Mouse (Mus musculus) kidney, embryonic 14.5 days (tissue): Measurements from ENCODE around the gene Slc38a10. TPM values are rescaled to one million over a fixed set of nuclear protein-coding genes. Genes with fewer than 3 reads are reported as not detected.
A peak's percentile ranks its signal among the peaks of the same experiment; 100 is the strongest.

Experiments used
- ATAC-seq: fragments of 200-750 bp; cut with Nextera tagmentation; 2 replicates; pipeline ENCODE4 v1.8.0; 2017; ENCODE audit warnings: moderate number of reproducible peaks, mild to moderate bottlenecking, moderate TSS enrichment, moderate library complexity; ENCODE audit not compliant: low FRiP score, low TSS enrichment
- H3K27ac ChIP-seq: fragments of 300-500 bp; sonication (generic); 2 replicates; pipeline ENCODE4 v1.5.1; 2014; ENCODE audit warnings: low read depth, mild to moderate bottlenecking, low read length, moderate library complexity, mixed read lengths
- H3K27me3 ChIP-seq: fragments of 300-500 bp; sonication (generic); 2 replicates; pipeline ENCODE4 v1.6.1; 2014; ENCODE audit warnings: mild to moderate bottlenecking, low read length; ENCODE audit not compliant: control insufficient read depth, insufficient read depth
- H3K36me3 ChIP-seq: fragments of 300-500 bp; sonication (generic); 2 replicates; pipeline ENCODE4 v1.6.1; 2014; ENCODE audit warnings: low read length, mixed read lengths; ENCODE audit not compliant: control insufficient read depth, insufficient read depth
- H3K4me1 ChIP-seq: fragments of 300-500 bp; sonication (generic); 2 replicates; pipeline ENCODE4 v1.6.1; 2014; ENCODE audit warnings: low read length, mixed read lengths; ENCODE audit not compliant: control insufficient read depth, insufficient read depth
- H3K4me2 ChIP-seq: fragments of 300-500 bp; sonication (generic); replicated peaks from 2 replicates; pipeline ENCODE4 v1.6.1; 2014; ENCODE audit warnings: low read depth, mild to moderate bottlenecking, low read length
- H3K4me3 ChIP-seq: fragments of 300-500 bp; sonication (generic); 2 replicates; pipeline ENCODE4 v1.5.1; 2014; ENCODE audit warnings: mild to moderate bottlenecking, low read length
- H3K9ac ChIP-seq: fragments of 300-500 bp; sonication (generic); 2 replicates; pipeline ENCODE4 v1.6.1; 2014; ENCODE audit warnings: low read depth, mild to moderate bottlenecking, low read length, moderate library complexity
- H3K9me3 ChIP-seq: fragments of 300-500 bp; sonication (generic); 2 replicates; pipeline ENCODE4 v1.6.1; 2016; ENCODE audit warnings: low read length; ENCODE audit not compliant: control insufficient read depth
- WGBS: fragments of 180-500 bp; shearing (Covaris S2); extraction: QIAGEN DNeasy Blood & Tissue Kit; methylation state at CpG from one replicate; pipeline ENCODE4 v1.1.7; 2014; 5-methylcytosine and 5-hydroxymethylcytosine counted together
- polyA plus RNA-seq: library from polyadenylated mRNA; unstranded; fragments of >200 nt; fragmentation: Nextera tagmentation; extraction: Ambion mirVana; gene quantifications from 2 replicates; pipeline ENCODE4 v1.2.1, GENCODE M21; 2014

Slc38a10 gene
- polyA plus RNA-seq, 1 experiment from 2014 or later: 81.2 TPM

GRCm38 (mm10) chr11:120149510-120150200 is 1.5 kb downstream of the Slc38a10 start:
- 35% methylated on average over 6 of the region's 6 CpGs for WGBS
- H3K36me3 ChIP-seq: no peaks in the 10 kb centered on the region; the same call in 1 of the 2 replicates
- ATAC-seq: no peak
- no peak overlapping the region for H3K27ac ChIP-seq
- peak overlapping the region; percentile 55 for H3K4me2 ChIP-seq
- peak overlapping the region; percentile 77 for H3K9ac ChIP-seq
- H3K9me3 ChIP-seq: no peaks in the 10 kb centered on the region
- peak overlapping the region; percentile 84 for H3K4me3 ChIP-seq
- peaks cover 23% of the 10 kb centered on the region for H3K4me1 ChIP-seq
- no peaks in the 10 kb centered on the region for H3K27me3 ChIP-seq

- Histone ChIP-seq H3K4me3 (no peak overlapping the region), H3K4me2 (no peak overlapping the region), H3K9ac (no peak overlapping the region), H3K27me3 (no peaks in the 10 kb centered on the region), H3K36me3 (no peaks in the 10 kb centered on the region; the same call in 1 of the 2 replicates), H3K9me3 (no peaks in the 10 kb centered on the region), H3K27ac (no peak overlapping the region), H3K4me1 (peaks cover 37% of the 10 kb centered on the region)
- no peak for ATAC-seq
- 73% methylated on average over 8 of the region's 8 CpGs for WGBS
Observed at GRCm38 (mm10) chr11:120148201-120148855, 2.8 kb downstream of the Slc38a10 start.

DNA sequence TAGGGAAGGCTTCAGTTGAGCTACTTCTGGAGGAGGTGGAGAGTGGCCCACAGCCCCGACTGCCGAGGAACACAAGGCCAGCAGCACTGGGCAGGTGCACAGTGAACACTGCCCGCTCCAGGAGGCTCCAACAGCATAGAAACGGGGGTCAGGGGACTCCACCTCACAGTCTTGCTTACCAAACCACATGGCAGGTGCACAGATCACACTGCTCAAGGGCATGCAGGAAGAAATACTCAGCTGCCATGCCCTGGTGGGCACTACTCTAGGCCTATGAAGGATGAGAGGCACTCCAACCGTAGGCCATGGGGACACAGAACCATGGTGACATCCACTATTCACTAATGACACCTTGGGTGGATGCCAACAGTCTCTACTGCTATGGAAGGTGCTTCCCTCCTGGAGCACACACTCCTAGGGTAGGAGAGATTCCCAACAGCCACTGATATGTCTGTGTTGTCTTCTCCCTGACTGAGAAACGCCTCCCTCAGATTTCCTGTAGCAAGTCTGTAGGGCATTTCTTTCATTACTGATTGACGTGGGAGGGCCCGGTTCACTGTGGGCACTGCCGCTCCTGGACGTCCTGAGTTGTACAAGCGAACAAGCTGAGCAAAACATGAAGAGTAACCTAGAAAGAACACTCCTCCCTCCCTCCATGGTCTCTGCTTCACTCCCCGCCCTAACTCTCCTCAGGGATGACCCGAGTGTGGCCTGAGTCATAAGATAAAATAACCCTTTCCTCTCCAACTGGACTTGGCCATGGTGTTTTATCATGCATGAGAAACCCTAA is 7.2 kb downstream of the Slc38a10 start:
- 0 out of 2 replicates have a peak overlapping the region, but pooled peaks have one; percentile 31 for H3K9ac ChIP-seq
- H3K27me3 ChIP-seq: no peaks in the 10 kb centered on the region
- WGBS: 44% methylated on average over 13 of the region's 13 CpGs
- ATAC-seq: peak; percentile 36
- H3K4me3 ChIP-seq: no peak overlapping the region
- H3K4me1 ChIP-seq: peaks cover 27% of the 10 kb centered on the region
- no peaks in the 10 kb centered on the region for H3K9me3 ChIP-seq
- peak overlapping the region; percentile 69 for H3K27ac ChIP-seq
- peaks cover 2% of the 10 kb centered on the region; the same call in 1 of the 2 replicates for H3K36me3 ChIP-seq
- H3K4me2 ChIP-seq: peak overlapping the region; percentile 15; the same call in 1 of the 2 replicates

DNA sequence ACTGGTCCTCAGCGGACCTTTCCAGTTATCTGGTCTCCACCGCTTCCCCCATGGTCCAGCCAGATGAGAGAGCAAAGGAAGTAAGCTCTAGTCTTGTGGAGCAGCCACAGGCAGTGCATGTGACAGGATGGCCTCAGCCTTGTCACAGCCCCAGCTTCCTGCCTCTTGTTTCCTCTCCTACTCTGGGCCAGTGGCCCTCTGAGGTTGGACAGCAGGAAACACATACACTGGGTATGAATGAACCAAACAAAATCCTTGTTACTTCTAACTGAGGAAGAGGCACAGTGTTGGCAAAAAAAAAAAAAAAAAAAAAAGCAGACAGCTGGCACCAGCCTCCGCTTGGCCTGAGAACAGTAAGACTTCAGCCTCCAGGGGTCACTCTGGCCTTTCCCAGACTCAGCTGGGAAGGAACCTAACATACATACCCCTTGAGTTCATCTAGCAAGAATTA is 8.5 kb downstream of the Slc38a10 start:
- H3K4me2 ChIP-seq: no peak overlapping the region
- WGBS: 62% methylated on average over 3 of the region's 3 CpGs
- H3K9me3 ChIP-seq: no peaks in the 10 kb centered on the region
- no peaks in the 10 kb centered on the region for H3K27me3 ChIP-seq
- H3K4me3 ChIP-seq: no peak overlapping the region
- H3K36me3 ChIP-seq: peaks cover 2% of the 10 kb centered on the region; the same call in 1 of the 2 replicates
- ATAC-seq: peak; percentile 37; the same call in 1 of the 2 replicates
- H3K4me1 ChIP-seq: peaks cover 27% of the 10 kb centered on the region
- H3K9ac ChIP-seq: no peak overlapping the region
- H3K27ac ChIP-seq: peak overlapping the region; percentile 69; the same call in 1 of the 2 replicates

- Histone ChIP-seq H3K4me1 (peaks cover 33% of the 10 kb centered on the region), H3K36me3 (peaks cover 5% of the 10 kb centered on the region; the same call in 1 of the 2 replicates), H3K9me3 (no peaks in the 10 kb centered on the region), H3K4me3 (no peak overlapping the region), H3K4me2 (no peak overlapping the region), H3K27ac (no peak overlapping the region), H3K9ac (no peak overlapping the region), H3K27me3 (no peaks in the 10 kb centered on the region)
- ATAC-seq: no peak
- WGBS: 63% methylated on average over 6 of the region's 6 CpGs
Observed at GRCm38 (mm10) chr11:120140255-120140654, 10.9 kb downstream of the Slc38a10 start.

DNA sequence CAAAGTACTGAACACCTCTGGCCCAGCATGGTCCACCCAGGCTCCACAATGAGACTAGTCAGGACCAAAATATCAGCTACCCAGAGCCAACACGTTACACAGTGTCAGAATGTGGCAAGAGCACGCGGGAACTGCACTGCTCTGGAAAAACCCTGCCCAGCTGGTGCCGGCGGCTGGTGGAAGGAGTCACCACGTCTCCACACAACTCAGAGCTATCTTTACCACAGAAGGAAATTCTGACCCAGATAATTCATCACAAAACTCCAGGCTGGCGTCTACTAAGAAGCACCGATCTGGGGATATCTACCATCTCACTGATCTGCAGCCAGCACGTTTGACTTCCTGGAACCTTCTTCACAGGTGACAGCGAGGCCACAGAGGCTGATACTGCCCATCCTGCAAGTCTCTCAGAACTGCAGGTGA is 11.8 kb downstream of the Slc38a10 start:
- ATAC-seq: no peak
- 85% methylated on average over 10 of the region's 10 CpGs for WGBS
- Histone ChIP-seq H3K9me3 (no peaks in the 10 kb centered on the region), H3K9ac (no peak overlapping the region), H3K4me3 (no peak overlapping the region), H3K4me2 (no peak overlapping the region), H3K4me1 (peaks cover 24% of the 10 kb centered on the region), H3K27me3 (no peaks in the 10 kb centered on the region), H3K27ac (no peak overlapping the region), H3K36me3 (peaks cover 10% of the 10 kb centered on the region; the same call in 1 of the 2 replicates)

DNA sequence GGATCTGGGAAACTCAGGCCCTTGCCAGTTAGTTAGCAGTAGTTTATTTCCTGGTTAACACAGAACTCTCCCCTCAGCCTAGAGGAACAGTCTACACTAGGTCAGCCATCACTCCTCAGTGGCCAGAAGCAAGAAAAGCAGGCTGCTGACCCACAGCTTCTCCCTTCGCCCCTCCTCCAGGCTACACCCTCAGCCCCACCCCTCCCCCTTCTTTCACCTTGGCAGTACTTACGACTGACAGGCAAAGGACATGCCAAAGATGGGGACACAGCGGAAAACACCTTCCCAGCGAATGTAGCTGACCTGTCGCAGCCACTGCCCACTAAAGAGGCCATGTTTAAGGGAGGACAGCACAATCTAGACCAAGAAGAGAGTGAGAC is 13.5 kb downstream of the Slc38a10 start:
- H3K27ac ChIP-seq: no peak overlapping the region
- H3K36me3 ChIP-seq: peaks cover 17% of the 10 kb centered on the region
- H3K4me2 ChIP-seq: no peak overlapping the region
- no peaks in the 10 kb centered on the region for H3K9me3 ChIP-seq
- no peak overlapping the region for H3K9ac ChIP-seq
- no peak for ATAC-seq
- H3K4me1 ChIP-seq: peaks cover 10% of the 10 kb centered on the region
- WGBS: 21% methylated on average over 5 of the region's 5 CpGs
- H3K4me3 ChIP-seq: no peak overlapping the region
- H3K27me3 ChIP-seq: no peaks in the 10 kb centered on the region

DNA sequence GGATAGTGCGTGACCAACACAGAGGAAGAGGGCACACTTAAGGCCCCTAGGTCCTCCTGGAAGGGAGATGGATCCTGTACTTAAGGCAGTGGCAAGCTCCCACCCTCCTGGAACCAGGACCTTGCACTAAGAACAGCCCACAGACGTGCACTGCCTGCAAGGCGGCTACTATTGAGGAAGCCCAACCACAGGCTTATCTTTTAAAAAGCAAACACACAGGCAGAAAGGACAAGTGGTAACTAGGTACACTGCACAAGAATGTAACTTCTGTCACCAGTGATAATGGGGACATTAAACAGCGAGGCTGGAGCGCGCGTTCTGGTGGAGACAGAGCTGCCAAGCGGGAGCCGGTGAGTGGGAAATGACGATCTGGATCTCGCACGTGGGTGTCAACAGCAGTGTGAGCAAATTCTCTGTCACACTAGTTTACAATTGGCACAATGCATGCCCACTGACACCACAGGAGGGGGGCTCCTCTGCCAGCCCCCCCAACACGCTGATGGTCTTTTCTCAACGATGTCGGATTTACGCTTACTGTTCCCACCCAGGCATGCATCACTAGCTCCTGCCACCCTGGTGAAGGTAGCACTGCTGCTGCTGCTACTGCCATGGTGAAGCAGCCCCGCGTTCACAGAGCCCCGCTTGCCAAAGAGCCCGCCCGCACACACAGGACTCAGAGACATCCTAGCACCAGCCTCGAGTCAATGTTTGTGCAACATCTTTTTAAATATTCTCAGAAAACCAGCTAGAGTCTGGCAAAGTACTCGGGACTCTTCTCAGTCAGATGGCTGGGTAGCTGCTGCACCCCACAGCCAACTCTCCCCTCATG is 14.1 kb downstream of the Slc38a10 start:
- H3K9ac ChIP-seq: no peak overlapping the region
- no peaks in the 10 kb centered on the region for H3K9me3 ChIP-seq
- peaks cover 10% of the 10 kb centered on the region for H3K4me1 ChIP-seq
- no peaks in the 10 kb centered on the region for H3K27me3 ChIP-seq
- H3K4me3 ChIP-seq: no peak overlapping the region
- no peak overlapping the region for H3K27ac ChIP-seq
- H3K4me2 ChIP-seq: no peak overlapping the region
- no peak for ATAC-seq
- WGBS: 62% methylated on average over 23 of the region's 23 CpGs
- H3K36me3 ChIP-seq: peaks cover 21% of the 10 kb centered on the region
